Mouse (Mus musculus): ENCODE data around the gene Lta.

The Lta gene

GRCm38 (mm10) chr17:35204494-35205379 lies at the start of gene Lta:
Gene Lta (minus strand): TSS chr17:35205351.
- DNase-seq (ENCODE audit: low spot score) = no peak

DNA sequence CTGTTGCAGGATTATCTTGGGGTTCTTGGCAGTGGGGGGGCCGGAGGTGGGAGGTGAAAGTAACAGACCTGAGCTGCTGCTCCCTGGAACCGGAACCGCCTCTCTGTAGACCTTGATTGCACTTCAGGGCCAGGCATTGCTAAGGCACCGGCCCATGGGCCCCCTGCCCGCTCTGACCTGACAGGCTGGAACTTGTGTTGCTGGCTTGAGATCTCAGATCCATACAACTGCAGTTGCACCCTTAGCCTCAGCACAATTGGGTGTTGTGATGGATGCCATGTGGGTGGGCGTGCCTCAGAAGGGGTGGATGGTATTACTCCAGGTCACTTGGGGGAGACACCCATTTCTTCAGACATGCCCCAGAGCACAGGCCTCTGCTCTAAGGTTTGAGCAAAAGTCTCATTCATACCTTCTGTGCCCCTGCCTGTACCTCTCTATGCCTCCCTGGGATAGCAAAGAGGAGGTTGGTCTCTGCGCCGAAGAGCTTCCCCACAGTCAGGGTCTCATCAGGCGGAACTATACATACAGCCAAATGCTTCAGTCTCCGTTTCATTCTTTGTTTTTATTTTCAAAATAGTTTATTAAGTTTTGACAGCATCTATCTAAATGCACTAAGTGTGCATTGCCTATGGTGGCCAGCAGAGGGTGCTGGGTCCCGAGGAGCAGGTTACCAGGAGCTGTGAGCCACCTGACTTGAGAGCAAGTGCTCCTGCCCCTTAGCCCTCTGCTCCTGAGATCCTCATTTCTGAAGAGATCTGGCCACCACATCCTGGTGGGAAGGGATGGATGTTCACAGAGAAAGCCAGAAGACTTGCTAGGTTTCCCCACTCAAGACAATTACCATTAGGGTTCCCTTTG lies 49.3 kb upstream of the Lta start:
- no peak for DNase-seq (ENCODE audit: low spot score)

DNA sequence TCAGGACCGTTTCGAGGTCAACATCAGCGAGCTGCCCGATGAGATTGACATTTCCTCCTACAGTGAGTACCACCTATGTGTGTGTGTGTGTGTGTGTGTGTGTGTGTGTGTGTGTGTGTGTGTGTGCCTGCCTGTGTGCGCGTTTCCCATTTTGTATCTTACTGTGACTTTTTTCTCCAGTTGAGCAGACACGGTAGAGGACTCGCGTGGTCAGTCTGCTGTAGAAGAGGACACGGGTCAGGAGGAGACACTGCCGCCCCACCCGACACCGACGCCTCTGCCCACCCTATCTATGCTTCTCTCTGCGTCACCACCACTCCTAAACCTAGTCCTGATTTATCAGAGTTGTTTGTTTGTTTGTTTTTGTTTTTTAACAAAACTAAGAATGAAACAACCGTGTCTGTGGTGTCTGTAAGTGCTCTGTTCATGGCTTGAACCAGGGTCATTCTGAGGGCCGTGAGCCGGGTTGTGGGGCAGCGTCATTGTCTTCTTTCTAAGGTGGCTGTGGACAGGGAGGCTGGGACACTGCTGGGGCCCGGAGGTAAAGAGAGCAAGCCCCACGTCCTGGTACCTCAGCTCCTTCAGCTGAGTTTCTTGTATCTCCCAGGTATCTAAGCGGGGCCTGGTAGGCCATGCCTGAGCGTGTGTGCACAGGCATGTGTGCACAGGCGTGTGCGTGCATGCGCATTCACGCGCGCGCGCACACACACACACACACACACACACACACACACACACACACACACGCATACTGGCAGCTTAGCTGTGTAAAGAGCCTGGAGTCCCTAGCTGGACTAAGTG lies 48.3 kb upstream of the Lta start:
- no peak for DNase-seq (ENCODE audit: low spot score)

DNA sequence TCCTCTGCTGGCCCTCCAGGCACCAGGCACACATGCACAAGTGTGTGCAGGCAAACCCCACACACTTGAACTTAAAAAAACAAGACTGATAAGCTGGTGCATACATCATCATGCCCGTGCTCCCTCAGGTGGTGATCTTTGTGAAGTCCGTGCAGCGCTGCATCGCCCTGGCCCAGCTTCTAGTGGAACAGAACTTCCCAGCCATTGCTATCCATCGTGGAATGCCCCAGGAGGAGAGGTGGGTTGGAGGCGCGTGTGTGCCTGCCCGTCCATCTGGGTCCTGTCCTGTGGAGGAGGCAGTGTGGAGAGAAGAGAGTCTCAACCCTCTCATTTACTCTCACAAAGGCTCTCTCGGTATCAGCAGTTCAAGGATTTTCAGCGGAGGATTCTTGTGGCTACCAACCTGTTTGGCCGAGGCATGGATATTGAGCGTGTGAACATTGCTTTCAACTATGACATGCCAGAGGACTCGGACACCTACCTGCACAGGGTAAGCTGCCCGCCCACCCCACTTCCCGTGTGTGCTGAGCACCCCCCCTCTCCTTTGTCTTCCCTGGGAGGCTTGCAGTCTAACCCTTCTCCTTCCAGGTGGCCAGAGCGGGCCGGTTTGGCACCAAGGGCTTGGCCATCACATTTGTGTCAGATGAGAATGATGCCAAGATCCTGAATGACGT lies 47.6 kb upstream of the Lta start:
- DNase-seq (ENCODE audit: low spot score) = no peak

DNA sequence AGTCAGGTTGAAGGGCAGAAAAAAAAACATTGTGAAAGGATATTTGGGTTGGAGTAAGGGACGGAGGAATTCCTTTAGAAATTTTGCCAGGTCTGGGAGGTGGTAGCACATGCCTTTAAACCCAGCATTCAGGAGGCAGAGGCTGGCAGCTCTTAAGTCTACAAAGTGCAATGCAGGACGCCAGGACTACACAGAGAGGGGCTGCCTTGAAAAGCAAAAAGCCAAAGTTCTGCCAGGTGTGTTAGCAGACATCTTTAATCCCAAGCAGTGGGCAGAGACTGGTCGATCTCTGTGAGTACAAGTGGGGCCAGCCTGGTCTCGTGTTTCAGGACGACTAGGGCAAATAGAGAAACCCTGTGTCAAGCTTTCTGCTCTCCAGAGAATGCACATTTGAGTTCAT lies 46.8 kb upstream of the Lta start:
- DNase-seq (ENCODE audit: low spot score) = no peak

- no peak for DNase-seq (ENCODE audit: low spot score)
Observed at GRCm38 (mm10) chr17:35251162-35251719, 46.1 kb upstream of the Lta start.

DNA sequence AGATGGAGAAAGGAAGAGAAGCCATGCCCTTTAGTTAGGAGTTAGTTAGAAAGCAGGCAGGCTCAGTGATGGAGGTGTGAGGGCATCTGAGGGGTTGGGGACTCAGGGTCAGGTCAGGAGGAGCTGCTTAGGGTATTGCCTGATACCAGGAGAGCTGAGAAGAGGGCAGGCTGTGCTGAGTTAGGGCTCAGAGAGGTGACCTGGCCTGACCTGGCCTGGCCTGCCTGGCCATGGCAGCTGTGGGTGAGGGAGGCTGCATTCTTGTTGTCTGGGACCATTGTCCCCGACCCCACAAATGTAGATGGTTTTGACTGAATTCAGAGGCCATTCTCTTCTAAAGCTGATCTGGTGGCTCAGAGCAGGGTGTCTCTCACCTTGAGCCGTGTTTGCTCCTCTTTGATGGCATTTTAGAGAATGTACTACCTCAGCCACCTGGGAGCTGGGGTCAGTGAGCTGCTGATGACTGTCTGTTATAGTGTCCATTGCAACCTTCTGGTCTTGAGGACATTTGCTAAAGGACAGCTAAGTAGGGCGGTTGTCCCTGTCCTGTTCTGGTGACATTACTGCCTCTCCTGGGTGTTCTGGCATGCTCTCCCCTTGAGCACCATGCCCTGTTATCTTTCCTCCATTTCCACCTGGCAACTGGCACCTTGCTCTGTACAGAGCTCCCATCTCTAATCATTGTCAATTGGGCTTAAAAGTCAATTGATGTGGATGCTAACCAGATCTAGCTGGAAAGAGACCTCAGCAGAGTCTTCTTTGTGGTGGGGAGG lies 45.4 kb upstream of the Lta start:
- no peak for DNase-seq (ENCODE audit: low spot score)

GRCm38 (mm10) chr17:35249451-35250197 lies 44.5 kb upstream of the Lta start:
- no peak for DNase-seq (ENCODE audit: low spot score)

DNA sequence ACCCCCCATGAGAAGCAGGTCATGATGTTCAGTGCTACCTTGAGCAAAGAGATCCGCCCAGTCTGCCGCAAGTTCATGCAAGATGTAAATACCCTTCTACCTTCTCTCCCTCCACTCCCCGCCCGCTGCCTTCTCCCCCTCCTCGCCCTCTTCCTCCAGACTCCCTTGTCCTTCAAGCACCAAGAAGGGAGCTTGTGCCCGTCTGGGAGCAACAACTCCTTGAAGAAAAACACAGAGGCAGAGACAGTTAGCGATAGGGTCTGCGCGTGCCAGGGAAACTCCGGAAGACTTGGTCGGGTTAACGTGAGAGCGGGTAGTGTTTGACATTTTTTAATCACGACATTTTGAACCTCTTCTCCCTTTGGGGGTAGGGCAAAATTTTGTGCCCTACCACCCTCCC lies 43.8 kb upstream of the Lta start:
- no peak for DNase-seq (ENCODE audit: low spot score)

GRCm38 (mm10) chr17:35247144-35247543 lies 42.0 kb upstream of the Lta start:
- no peak for DNase-seq (ENCODE audit: low spot score)

DNA sequence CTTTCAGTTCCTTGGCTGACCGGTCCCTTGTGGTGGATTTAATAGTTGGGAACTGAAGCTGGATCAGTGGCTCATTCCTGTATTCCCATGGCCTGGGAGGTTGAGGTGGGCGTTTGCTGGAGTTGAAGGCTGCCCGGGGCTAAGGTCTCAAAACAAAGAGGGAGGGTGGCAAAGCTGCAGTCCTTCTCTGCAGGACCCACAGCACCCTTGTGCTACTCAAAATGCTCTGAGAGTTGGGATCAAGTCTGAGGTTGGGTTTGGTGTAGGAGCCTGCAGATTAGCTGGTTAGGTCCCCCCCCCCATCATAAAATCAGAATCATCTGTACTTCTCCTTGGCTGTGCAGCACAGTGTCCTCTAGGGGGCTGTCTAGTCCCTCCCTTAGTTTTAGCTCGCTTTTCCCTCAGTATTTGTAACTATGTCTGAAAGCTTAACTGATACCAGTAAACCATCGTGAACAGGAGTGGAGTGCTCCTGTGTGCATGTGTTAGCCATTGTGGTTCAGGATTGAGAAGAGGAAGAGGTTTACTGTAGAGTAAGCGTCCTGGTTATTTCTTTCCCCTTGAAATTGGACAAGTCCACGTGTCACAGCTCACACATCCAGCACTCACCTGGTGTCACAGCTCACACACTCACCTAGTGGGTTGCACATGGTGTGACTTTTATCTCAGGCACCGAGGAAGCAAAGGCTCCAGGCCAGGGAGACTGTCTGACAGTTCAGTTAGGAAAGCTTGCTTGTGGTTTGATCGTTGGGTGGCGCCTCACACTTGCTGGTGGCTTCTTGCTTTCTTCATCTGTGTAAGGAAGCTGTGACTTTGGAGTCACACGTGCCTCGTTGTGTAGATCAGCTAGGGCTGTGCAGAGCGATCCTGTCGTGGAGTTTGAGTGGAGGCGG lies 40.8 kb upstream of the Lta start:
- DNase-seq (ENCODE audit: low spot score) = no peak

DNA sequence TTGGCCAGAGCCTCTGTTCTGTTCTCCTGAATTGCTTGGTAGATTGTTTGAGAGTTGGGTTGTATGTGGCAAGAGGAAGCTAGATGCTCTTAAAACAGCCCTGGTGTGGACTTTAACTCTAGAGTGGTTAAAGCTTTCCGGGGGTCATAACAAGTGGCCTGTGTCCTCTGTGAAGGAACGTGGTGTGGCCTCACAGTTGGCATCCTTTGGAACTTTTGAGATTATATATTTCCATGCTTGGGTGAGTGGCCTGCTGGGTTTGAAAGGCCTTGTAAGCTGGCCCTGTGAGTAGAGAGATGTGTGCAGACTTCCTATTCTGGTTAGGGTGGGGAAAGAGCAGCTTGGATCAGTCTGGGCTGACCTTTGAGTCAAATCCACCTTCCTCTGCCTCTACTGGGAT lies 39.8 kb upstream of the Lta start:
- DNase-seq (ENCODE audit: low spot score) = no peak

- no peak for DNase-seq (ENCODE audit: low spot score)
Observed at GRCm38 (mm10) chr17:35243086-35243485, 37.9 kb upstream of the Lta start.

- DNase-seq (ENCODE audit: low spot score) = peak; percentile 68
Observed at GRCm38 (mm10) chr17:35242015-35242941, 37.1 kb upstream of the Lta start.

GRCm38 (mm10) chr17:35241305-35242014 lies 36.3 kb upstream of the Lta start, which contains the start of gene Ddx39b:
Gene Ddx39b (plus strand): TSS chr17:35241746.
- peak; percentile 94 for DNase-seq (ENCODE audit: low spot score)

- no peak for DNase-seq (ENCODE audit: low spot score)
Observed at GRCm38 (mm10) chr17:35240384-35241304, 35.5 kb upstream of the Lta start.

Data from ovary, adult 18-20 months (tissue).